Mouse (Mus musculus) hindbrain, embryonic 10.5 days (tissue): ENCODE results near the gene Rnf24. TPM values are rescaled to one million over a fixed set of nuclear protein-coding genes. Genes with fewer than 3 reads are reported as not detected.

Experiments used
- DNase-seq: peaks from one replicate; pipeline ENCODE4 v3.0.0-alpha.2; 2017; ENCODE audit warnings: low spot score
- H3K27ac ChIP-seq: fragments of 300-500 bp; sonication (generic); 2 replicates; pipeline ENCODE4 v1.5.1; 2016; ENCODE audit warnings: mild to moderate bottlenecking, moderate library complexity
- H3K27me3 ChIP-seq: fragments of 300-500 bp; sonication (generic); 2 replicates; pipeline ENCODE4 v1.6.1; 2016; ENCODE audit warnings: mild to moderate bottlenecking; ENCODE audit not compliant: poor library complexity, insufficient read depth, severe bottlenecking
- H3K36me3 ChIP-seq: fragments of 300-500 bp; sonication (generic); 2 replicates; pipeline ENCODE4 v1.6.1; 2016; ENCODE audit warnings: mild to moderate bottlenecking, moderate library complexity
- H3K4me1 ChIP-seq: fragments of 300-500 bp; sonication (generic); replicated peaks from 2 replicates; pipeline ENCODE4 v1.6.1; 2016; ENCODE audit warnings: mild to moderate bottlenecking
- H3K4me3 ChIP-seq: fragments of 300-500 bp; sonication (generic); 2 replicates; pipeline ENCODE4 v1.5.1; 2016; ENCODE audit warnings: mild to moderate bottlenecking, moderate library complexity
- H3K9me3 ChIP-seq: fragments of 300-500 bp; sonication (generic); 2 replicates; pipeline ENCODE4 v1.6.1; 2016; ENCODE audit warnings: mild to moderate bottlenecking, moderate library complexity
- WGBS: fragments of 180-500 bp; shearing (Covaris S2); methylation state at CpG from one replicate; pipeline ENCODE4 v1.1.7; 2016; 5-methylcytosine and 5-hydroxymethylcytosine counted together
- polyA plus RNA-seq: library from polyadenylated mRNA; unstranded; fragments of >200 nt; fragmentation: Nextera tagmentation; extraction: Ambion mirVana; gene quantifications from 2 replicates; pipeline ENCODE4 v1.2.1, GENCODE M21; 2016

Rnf24 gene
- 7.9 and 10.6 TPM in 2 replicates for polyA plus RNA-seq

- DNase-seq = peak; percentile 97
- Histone ChIP-seq H3K27me3 (no peaks in the 10 kb centered on the region), H3K27ac (peak within 1 kb of the TSS; percentile 98), H3K36me3 (no peaks in the 10 kb centered on the region), H3K4me3 (peak within 1 kb of the TSS; percentile 92), H3K9me3 (no peaks in the 10 kb centered on the region), H3K4me1 (peaks cover 19% of the 10 kb centered on the region)
- 1% methylated on average over 54 of the region's 54 CpGs for WGBS
Observed at GRCm38 (mm10) chr2:131352747-131353563, at the start of gene Rnf24. TSS of gene Rnf24 (minus strand) at chr2:131352892.

- no peaks in the 10 kb centered on the region for H3K9me3 ChIP-seq
- 0 out of 2 replicates have a peak, but pooled peaks cover 8% of the 10 kb centered on the region for H3K4me1 ChIP-seq
- peak; percentile 12 for DNase-seq
- 67% methylated on average over 8 of the region's 8 CpGs for WGBS
- no peaks in the 10 kb centered on the region for H3K27me3 ChIP-seq
- no peaks in the 10 kb centered on the region for H3K36me3 ChIP-seq
- peak overlapping the region; percentile 16; the same call in 1 of the 2 replicates for H3K27ac ChIP-seq
- no peak overlapping the region for H3K4me3 ChIP-seq
Observed at GRCm38 (mm10) chr2:131401794-131402495, 49.3 kb upstream of the Rnf24 start.

GRCm38 (mm10) chr2:131400846-131401245 is 48.2 kb upstream of the Rnf24 start:
- Histone ChIP-seq H3K27ac (no peak overlapping the region), H3K4me1 (0 out of 2 replicates have a peak, but pooled peaks cover 8% of the 10 kb centered on the region), H3K27me3 (no peaks in the 10 kb centered on the region), H3K9me3 (no peaks in the 10 kb centered on the region), H3K36me3 (no peaks in the 10 kb centered on the region), H3K4me3 (no peak overlapping the region)
- DNase-seq = no peak
- 79% methylated on average over 2 of the region's 2 CpGs for WGBS

- H3K36me3 ChIP-seq = no peaks in the 10 kb centered on the region
- H3K27me3 ChIP-seq = no peaks in the 10 kb centered on the region
- H3K4me3 ChIP-seq = no peak overlapping the region
- H3K4me1 ChIP-seq = 0 out of 2 replicates have a peak, but pooled peaks cover 8% of the 10 kb centered on the region
- H3K9me3 ChIP-seq = no peaks in the 10 kb centered on the region
- no peak overlapping the region for H3K27ac ChIP-seq
- DNase-seq = no peak
- 91% methylated on average over 5 of the region's 5 CpGs for WGBS
Observed at GRCm38 (mm10) chr2:131397323-131397848, 44.7 kb upstream of the Rnf24 start.

- no peak for DNase-seq
- Histone ChIP-seq H3K9me3 (no peaks in the 10 kb centered on the region), H3K27me3 (no peaks in the 10 kb centered on the region), H3K4me3 (no peak overlapping the region), H3K4me1 (no peaks in the 10 kb centered on the region), H3K36me3 (no peaks in the 10 kb centered on the region), H3K27ac (no peak overlapping the region)
- 85% methylated on average over 10 of the region's 10 CpGs for WGBS
Observed at GRCm38 (mm10) chr2:131386350-131386962, 33.8 kb upstream of the Rnf24 start.

GRCm38 (mm10) chr2:131385176-131385575 is 32.5 kb upstream of the Rnf24 start:
- no peaks in the 10 kb centered on the region for H3K9me3 ChIP-seq
- no peak overlapping the region for H3K27ac ChIP-seq
- DNase-seq = no peak
- H3K4me1 ChIP-seq = no peaks in the 10 kb centered on the region
- no peaks in the 10 kb centered on the region for H3K36me3 ChIP-seq
- no peak overlapping the region for H3K4me3 ChIP-seq
- no peaks in the 10 kb centered on the region for H3K27me3 ChIP-seq
- 82% methylated on average over 4 of the region's 4 CpGs for WGBS

- no peaks in the 10 kb centered on the region for H3K27me3 ChIP-seq
- H3K4me1 ChIP-seq = no peaks in the 10 kb centered on the region
- H3K4me3 ChIP-seq = no peak overlapping the region
- no peak overlapping the region for H3K27ac ChIP-seq
- 79% methylated on average over 3 of the region's 3 CpGs for WGBS
- DNase-seq = no peak
- no peaks in the 10 kb centered on the region for H3K36me3 ChIP-seq
- 0 out of 2 replicates have a peak, but pooled peaks cover 1% of the 10 kb centered on the region for H3K9me3 ChIP-seq
Observed at GRCm38 (mm10) chr2:131379541-131379940, 26.8 kb upstream of the Rnf24 start.

- H3K4me1 ChIP-seq = no peaks in the 10 kb centered on the region
- DNase-seq = no peak
- no peaks in the 10 kb centered on the region for H3K36me3 ChIP-seq
- no peak overlapping the region for H3K27ac ChIP-seq
- no peaks in the 10 kb centered on the region for H3K27me3 ChIP-seq
- H3K4me3 ChIP-seq = no peak overlapping the region
- 84% methylated on average over 5 of the region's 5 CpGs for WGBS
- 0 out of 2 replicates have a peak, but pooled peaks cover 3% of the 10 kb centered on the region for H3K9me3 ChIP-seq
Observed at GRCm38 (mm10) chr2:131378872-131379271, 26.2 kb upstream of the Rnf24 start.

- H3K27me3 ChIP-seq = no peaks in the 10 kb centered on the region
Observed at GRCm38 (mm10) chr2:131377055-131377454, 24.4 kb upstream of the Rnf24 start.

GRCm38 (mm10) chr2:131373656-131374055 is 21.0 kb upstream of the Rnf24 start:
- Histone ChIP-seq H3K4me1 (no peaks in the 10 kb centered on the region), H3K27ac (no peak overlapping the region), H3K9me3 (0 out of 2 replicates have a peak, but pooled peaks cover 3% of the 10 kb centered on the region), H3K36me3 (no peaks in the 10 kb centered on the region), H3K27me3 (no peaks in the 10 kb centered on the region), H3K4me3 (no peak overlapping the region)
- no peak for DNase-seq
- 88% methylated on average over 6 of the region's 6 CpGs for WGBS

More at GRCm38 (mm10) chr2:131377055-131377454, 24.4 kb upstream of the Rnf24 start:
- Histone ChIP-seq H3K9me3 (0 out of 2 replicates have a peak, but pooled peaks cover 3% of the 10 kb centered on the region), H3K4me1 (no peaks in the 10 kb centered on the region), H3K36me3 (no peaks in the 10 kb centered on the region), H3K27ac (no peak overlapping the region), H3K4me3 (no peak overlapping the region)
- no peak for DNase-seq
- WGBS = 76% methylated on average over 6 of the region's 6 CpGs

GRCm38 (mm10) chr2:131372276-131372877 is 19.7 kb upstream of the Rnf24 start:
- Histone ChIP-seq H3K4me3 (no peak overlapping the region), H3K9me3 (0 out of 2 replicates have a peak, but pooled peaks cover 3% of the 10 kb centered on the region), H3K4me1 (no peaks in the 10 kb centered on the region), H3K27ac (no peak overlapping the region), H3K27me3 (no peaks in the 10 kb centered on the region), H3K36me3 (no peaks in the 10 kb centered on the region)
- 89% methylated on average over 7 of the region's 7 CpGs for WGBS
- no peak for DNase-seq

GRCm38 (mm10) chr2:131371811-131372210 is 19.1 kb upstream of the Rnf24 start:
- Histone ChIP-seq H3K36me3 (no peaks in the 10 kb centered on the region), H3K27ac (no peak overlapping the region), H3K4me3 (no peak overlapping the region), H3K4me1 (no peaks in the 10 kb centered on the region), H3K9me3 (0 out of 2 replicates have a peak, but pooled peaks cover 3% of the 10 kb centered on the region), H3K27me3 (no peaks in the 10 kb centered on the region)
- no peak for DNase-seq
- WGBS = 92% methylated on average over 4 of the region's 4 CpGs
